Mouse (Mus musculus) frontal cortex, adult 2 months (tissue): ENCODE measurements around the gene Prkag2. TPM values are rescaled to one million over a fixed set of nuclear protein-coding genes. Genes with fewer than 3 reads are reported as not detected.

Experiments used
- DNase-seq, 2 experiments: peaks; one replicate each; pipeline ENCODE4 v3.0.0; 2022; ENCODE audit warnings: low spot score in 1 of 2; ENCODE audit errors: extremely low spot score in 1 of 2
- polyA plus RNA-seq: library from polyadenylated mRNA; depleted of rRNA; stranded (reverse); fragments of >200 nt; gene quantifications from 2 replicates; pipeline ENCODE4 v1.2.3, GENCODE M21; 2012

Gene Prkag2
- polyA plus RNA-seq, 1 experiment = 109 TPM

DNA sequence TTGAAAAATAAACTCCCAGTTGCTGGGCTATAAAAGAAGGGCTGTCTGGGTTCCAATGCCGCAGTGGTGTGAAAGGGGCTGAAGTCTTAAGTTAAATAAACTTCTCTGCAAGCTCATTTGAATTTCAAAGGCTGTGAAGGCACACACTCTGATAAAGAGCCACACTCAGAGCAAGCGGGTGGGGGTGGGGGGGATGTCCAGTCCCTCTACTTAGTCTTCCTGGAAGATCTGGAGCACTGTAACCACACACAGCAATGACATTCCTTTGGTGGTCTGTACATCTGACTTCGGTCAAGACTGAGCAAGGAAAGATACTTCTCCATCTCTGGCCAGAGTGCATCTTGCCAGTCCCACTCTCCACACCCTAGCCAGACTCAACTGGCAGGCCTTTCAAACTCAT lies 91.5 kb downstream of the Prkag2 start:
- DNase-seq = no peak

DNA sequence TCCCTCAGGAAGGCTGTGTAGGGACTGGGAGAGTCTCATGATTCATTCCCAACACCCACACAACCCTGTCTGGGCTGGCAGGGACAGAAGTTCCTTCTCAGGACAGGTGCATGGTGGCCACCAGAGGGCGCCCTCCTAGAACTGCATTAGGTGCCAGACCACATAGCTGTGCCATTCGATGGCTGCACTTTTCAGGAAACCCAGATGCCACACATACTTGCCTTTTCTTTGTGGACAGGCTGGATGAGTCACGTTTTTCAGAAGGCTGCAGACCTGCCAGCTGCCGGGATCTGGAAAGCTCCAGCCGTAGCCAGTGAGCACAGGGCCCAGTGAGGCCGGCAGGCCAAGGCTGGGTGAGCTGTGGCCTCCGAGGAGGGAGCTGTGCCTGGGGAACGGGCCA lies 93.6 kb downstream of the Prkag2 start:
- DNase-seq = peak; percentile 71 to 92

DNA sequence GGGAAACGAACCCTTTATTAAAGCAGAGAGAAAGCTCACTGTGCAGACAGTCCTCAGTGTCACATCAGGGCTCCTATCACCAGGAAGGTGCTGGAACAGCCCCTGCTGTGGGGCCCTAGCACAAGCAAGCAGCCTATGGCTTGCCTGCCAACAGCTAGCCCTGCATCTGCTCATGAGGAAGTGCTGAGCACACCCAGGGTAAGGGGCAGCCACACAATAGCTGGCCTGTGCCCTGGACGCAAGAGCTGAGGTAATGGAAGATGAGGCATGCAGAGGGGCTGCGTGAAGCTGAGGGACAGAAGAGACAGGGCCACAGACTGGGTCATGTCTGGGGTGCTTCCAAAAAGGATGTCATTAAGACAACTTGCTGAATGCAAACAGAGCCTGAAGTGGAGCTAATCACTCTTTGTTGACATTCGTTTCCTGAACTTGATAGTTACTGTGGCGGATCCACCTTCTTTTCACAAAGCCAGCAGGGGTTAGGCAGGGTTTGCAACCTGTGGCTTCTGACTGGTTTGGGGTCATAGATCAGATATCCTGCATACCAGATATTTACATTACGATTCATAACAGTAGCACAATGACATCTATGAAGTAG lies 94.8 kb downstream of the Prkag2 start:
- DNase-seq = no peak

DNA sequence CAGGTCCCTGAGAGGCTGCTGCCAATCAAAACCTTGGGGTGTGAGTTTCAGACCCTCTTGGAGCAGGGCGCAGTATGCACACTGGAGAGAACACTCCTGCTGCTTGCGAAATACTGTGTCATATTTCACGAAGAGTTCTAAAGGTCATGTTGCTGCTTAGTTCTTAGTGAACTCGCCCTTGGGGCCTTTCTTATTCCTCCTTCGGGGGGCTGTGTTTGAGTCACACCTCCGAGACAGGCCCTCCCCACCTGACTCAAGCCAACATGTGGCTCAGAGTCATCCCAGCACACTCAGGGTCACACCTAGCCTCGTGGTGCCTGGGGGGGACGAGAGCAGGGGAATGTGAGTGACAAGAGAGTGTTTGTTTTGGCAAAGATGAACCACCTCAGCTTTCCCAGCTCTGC lies 99.0 kb downstream of the Prkag2 start:
- no peak for DNase-seq

DNA sequence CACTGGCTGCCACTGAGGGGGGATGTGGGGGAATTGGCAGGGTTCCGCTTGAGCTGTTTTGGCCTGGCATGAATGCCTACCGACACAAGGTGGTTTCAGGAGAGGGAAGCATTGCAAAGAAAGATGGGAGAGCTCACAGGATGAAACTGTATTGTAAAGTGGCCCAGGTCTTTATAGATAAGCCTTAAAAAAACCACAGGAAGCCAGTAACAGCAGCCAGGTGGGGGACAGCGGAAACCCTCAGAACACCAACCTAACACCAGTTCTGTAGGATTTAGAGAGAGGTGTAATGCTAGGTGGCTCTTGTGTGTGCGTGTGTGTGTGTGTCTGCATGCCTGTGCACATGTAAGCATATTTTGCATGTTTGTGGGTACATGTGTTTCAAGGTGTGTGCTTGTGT lies 101.1 kb downstream of the Prkag2 start:
- DNase-seq = no peak

DNA sequence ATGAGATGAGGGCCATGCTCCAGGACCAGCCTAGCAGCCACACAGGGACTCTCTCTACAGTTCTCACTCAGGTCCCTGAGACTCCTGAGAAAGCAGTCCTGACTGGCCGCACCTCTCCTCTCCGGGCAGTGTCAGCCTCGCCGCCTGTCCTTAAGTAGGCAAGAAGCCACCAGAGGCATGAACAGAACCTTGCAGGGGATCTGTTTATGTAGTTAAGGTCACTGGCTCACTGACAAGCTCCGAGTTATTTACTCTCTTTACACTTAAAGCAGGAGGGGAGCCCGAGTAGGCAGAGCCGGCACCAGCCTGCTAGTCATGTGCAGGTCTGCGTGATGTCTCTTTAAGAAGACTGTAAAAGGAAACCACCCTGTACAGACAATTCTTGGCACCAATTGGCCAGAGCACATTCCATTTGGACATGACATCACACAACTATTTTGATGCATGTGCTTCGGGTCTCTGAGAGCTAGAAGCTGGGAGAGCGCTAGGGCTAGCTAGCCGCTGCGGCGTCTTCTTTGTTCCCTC lies 104.8 kb downstream of the Prkag2 start:
- DNase-seq = peak; percentile 60 to 77

DNA sequence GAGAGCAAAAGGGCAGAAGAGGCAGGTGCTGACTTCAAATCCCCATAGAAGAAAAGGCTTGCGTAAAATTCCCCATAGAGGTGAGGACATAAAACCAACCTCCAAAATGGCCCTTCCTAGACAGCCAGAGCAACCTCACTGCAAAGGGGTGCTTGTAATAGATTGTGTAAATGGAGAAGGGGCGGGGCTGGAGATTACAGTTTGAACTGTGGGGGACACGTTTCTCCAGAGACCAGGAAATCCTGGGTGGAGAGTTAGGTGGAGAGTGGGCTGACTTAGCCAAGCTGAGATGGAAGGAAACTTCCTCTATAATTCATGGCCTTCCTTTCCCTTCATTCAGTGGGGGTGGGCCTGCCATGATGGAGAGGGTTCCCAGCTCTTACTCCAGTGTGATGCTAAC lies 107.3 kb downstream of the Prkag2 start:
- no peak for DNase-seq

DNA sequence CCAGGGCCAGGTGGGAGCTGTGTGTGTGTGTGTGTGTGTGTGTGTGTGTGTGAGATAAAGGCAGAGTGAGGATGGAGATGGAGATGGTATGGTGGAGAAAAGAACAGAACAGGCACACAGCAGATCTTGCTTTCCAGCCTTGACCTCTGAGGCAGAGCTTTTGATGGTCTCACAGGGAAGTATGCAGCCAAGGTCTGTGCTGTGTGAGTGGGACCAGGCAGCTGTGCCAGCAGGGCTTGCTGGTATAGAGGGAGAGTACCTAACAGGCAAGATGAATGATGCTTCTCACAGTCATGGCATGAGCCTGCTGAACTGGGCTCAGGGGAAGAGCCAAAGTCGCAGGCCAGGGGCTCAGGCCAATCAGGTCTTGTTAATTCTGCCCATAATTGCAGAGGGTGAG lies 108.9 kb downstream of the Prkag2 start:
- no peak for DNase-seq

DNA sequence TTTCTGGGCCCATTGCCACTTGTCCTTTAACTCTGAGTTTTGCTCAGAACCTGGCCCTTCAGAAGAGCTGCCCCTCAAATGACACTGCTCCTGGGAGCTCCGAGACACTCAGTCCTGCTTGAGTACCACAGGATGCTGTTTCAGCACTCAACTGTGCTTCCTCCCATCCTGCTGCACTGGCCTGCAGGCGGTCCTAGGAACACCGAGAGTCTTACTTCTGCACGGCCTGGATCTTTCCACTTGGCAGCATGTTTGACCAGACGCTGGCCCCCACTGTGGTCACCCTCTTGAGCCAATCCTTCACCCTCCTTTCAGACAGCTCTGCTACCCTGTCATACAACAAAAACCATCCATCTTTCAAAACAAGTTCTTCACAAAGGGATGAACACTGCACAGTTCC lies 110.0 kb downstream of the Prkag2 start:
- DNase-seq = no peak

DNA sequence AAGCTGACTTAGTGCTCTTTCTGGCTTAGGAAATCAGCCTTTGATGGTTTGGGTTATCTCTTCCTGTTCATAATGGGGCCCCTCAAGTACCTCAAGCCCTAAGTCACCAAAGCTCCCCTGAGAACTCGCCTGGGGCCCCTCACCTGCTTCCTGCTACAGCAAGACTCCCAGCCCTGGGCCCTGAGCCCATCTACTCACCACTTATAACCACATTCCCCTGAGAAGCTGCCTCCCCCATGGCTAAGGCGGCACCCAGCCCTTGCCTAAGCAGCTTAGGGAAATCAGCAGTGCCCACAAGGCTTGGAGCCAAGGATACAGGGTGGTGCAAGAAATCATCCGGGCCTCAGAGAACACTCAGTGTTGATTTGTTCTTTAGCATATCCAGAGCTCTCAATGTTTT lies 110.8 kb downstream of the Prkag2 start:
- DNase-seq = peak in 1 of 2 experiments; percentile 49

DNA sequence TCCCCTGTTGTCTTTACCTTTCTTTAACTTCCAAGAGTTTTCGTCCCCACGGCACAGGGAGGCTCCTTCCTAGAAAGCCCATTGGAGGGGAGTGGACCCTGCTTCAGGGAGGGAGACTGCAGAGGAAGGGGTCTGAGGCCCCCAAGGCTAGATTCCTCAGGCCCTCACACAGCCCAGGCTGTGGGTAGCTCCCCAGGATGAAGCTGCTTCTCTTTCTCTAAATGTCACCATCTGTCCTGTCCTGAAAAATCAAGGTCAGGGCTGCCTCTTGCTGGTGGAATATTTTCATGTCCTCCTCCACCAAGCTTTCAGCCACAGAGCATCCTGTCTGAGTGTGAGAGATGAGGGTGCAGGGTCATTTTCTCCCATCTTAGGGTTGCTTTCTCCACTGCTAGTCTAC lies 113.5 kb downstream of the Prkag2 start:
- no peak for DNase-seq

DNA sequence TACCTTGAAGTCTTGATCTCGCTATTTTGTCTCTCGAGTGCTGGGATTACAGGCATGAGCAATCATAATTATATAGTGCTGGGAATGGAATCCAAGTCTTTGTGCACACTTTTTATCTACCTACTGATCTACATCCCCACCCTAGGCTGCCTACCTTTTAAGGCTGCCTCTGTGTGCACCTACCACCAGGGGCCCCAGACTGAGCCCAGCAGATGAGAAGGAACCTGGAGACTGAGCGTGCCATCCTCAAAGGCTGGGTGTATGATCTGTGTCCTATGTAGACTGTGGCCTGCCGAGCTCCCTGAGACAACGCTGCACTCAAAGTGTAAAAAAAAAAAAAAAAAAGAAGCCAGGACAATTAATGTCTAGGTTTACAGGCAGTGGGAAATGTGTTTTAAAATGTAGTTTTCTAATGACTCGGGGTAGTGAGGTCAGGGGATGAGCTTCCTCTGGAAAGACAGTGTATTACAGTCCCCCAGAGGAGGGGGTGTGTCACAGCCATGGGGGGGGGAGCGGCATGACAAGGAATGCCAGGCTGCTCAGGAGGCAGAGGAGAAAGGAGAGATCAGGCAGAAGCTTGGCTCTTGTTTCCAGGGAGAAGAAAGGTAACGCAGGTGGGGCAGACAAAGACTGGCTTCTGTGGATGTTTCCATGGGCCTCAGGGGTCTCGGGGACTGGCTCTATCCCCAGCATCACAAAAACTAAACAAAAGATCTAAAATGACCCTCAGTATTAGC lies 114.1 kb downstream of the Prkag2 start:
- no peak for DNase-seq

DNA sequence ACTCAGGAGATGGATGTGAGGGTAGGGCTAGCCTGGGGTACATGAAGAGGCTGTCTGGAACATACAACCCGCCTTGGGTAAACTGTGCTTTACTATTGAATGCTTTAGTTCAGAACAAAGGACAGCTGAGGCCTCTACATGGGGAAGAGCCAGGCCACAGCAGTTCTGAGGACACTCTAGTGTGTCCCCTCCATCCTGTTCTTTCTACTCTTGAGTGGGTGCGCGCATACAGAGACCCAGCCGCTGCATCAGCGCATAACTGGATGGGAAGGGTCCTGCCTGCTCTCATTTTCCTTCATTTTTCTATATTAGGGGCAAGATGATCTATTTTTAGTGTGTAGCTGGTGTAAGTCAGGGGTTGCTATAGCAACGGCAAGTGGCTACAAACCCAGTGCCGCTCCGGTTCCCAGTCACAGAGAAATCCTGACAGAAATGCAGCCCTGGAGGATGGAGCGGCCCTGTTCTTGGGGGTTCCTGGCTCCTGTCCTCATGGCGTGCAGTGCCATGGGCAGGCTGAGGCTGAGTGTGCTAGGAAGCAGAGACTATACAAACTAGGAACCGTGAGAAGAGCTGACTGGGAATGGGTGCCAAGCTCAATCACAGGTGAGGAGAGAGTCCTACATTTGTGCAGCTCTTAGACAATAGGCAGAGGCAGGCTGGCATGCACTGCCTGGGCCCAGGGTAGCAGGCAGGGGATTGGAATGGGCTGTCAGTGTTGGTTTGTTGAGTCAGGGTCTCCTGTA lies 114.8 kb downstream of the Prkag2 start:
- DNase-seq = peak; percentile 55 to 79

DNA sequence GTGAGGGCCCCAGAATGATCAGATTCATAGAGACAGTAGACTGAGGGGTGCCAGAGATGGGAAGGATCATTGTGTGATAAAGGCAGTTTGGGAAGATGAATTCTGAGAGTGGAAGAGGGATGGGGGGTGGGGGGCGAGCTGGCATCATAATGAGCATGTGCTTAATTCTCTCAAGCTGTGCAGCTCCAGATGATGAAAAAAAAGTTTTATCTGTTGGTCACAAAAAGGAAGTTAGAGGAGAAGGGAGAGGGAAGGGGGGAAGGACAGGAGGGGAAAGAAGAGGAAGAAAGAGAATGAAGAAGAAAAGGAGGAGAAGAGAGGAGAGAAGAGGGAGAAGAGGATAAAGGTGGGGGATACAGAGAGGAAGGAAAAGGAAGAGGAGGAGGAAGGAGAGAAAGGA lies 116.3 kb downstream of the Prkag2 start:
- DNase-seq = no peak

DNA sequence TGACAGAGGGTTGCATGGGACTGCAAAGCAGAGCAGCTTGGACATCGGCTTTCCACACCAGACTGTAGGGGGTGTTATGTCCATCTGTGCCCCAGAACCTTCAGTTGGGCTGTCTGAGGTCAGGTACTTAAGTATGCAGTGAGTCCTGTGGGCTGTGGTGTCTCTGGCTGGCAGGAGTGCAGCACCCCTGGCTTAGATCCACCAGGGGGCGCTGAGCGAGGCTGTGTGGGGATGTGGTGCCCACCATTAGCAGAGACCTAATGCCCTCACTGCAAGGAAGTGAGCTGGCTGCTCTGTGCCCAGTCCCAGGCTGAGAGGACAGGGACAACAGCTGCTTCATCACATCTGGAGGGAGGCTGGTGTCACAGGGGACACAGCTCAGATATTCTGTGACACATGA lies 116.9 kb downstream of the Prkag2 start:
- peak in 1 of 2 experiments; percentile 49 for DNase-seq

DNA sequence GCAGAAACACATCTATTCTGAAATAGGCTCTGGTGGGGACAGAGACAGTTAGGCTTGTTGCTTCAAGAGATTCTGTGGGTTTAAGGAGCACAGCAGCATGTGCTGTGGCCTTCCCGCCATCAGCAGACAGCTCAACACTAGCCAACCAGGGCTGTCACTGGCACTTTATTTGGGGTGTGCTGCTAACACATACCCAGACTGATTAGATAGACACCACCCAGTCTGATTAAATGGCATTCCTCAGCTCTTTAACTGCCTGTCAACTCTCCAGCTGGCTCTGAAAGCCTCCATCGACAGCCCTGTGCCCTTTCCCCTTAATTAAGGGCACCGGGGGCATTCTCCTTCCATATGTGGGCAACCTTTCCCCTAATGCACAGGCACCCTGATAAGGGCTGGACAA lies 118.2 kb downstream of the Prkag2 start:
- no peak for DNase-seq

DNA sequence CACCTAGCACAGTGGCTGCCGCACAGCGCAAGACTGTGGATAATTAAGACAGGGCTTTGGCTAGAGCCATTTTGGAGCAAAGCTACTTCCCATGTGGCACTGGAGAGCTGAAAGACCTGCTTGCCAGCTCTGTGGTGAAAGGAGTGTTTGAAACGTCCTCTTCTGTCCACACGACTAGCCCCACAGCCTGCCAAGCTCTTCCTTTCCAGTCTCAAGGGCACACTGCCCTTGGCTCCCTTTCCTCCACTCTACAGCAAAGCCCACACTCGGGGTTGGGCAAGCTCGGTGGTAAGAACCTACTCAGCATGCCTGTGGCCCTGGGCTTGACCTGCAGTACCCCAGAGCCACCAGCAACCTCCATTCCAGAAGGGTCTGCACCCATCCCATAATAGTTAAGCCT lies 118.7 kb downstream of the Prkag2 start:
- DNase-seq = no peak

DNA sequence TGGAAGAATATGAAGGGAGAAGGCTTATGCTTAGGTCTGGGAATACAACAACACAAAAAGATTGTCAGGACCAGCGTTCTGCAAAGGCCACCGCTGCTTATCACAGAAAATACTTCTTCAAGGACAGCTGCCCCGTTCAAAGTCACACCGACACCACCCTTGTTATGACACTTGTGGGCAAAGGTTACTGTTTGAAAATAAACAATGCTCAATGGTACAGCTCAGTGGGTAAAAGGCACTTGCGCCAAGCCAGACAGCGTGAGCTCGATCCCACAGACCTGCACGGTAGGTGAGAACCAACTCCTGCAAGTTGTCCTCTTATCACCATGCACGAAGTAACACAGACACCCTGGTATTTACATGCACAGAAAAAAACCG lies 120.5 kb downstream of the Prkag2 start:
- no peak for DNase-seq

DNA sequence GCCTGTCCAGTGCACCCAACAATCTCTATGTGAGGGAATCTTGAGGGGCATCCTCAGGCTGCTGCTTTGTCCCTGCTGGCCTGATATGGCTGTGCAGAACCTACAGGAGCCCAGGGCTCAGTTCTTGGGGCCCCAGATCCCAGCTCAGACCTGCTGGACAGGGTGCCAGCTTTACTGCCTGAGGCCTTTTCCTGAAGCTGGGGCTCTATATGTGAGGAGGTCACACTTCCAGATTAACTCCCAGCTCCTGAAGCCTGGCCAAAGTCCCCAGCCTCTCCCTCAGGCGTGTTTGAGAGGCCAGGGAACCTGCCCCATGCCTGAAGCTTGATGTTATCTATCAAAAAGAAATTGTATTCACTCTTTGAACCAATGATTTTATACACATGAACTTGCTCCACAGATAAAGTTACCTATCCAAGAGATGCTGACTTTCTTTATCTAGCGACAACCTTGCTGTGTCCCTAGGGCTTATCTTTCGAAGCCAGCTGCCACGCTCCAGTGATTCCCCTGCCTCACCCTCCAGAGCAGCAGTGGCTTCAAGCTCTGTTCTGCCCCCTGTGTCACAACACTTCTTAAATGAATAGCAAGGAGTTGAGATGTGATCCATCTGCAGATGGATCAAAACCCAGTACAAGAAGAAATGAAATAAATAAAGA lies 121.0 kb downstream of the Prkag2 start:
- no peak for DNase-seq

DNA sequence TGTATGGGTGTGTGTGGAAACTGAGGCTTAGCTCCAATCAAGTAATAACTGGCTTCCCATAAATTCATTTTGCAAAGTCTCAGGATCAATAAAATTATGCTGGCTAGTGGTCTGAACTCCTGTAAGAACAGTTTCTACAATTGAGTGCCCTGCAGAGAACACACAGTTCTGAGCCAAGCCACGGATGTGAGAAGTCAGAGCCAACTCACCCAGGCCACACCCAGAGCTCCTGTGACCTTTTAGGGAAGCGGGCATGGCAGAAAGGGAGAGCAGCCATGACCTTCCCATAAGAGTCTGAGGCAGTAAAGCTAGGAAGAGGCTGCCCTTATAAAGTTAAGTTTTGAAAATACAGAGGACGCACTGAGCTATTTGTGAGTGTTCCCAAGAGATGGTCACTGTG lies 123.5 kb downstream of the Prkag2 start:
- DNase-seq = no peak

DNA sequence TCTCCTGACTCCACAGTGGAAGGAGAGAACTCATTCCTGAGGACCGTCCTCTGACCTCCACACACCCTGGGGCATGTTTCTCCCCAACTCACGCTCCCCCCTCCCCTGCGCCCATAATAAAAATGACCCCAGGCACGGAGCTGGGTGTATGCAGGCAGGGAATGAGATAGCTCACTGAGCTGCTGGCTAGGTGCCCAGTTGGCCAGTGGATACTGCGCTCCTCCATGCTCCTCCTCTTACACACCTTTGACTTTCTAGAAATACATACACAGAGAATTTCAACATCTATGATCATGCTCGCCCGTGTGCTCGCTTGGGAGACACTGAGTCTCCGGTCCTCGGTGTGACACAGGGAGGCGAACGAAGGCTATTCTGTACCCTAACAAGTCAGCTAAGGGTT lies 124.2 kb downstream of the Prkag2 start:
- no peak for DNase-seq
